Comparison of ENCODE assay signal across 22 mouse cellular contexts in the genomic region with DNA sequence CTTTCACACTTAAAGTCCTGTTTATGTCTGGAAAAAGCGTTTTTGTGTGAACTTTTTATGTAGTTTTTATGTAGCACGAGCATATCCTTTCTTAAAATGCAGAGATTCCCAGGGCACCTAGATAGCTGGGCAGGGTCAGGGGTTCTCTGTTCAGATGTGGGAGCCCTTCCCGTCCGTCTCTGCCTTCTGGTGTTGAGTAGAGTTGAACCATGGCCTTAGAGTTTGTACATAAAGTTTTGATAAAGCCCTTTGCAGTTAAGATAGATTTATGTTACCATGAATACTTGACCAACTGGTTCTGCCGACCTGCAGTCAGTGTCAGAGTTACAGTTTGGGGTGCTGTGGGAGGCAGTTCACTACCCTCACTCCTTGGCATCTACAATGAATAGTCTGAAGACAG.
A peak's percentile ranks its signal among the peaks of the same experiment; 100 is the strongest.
DNase-seq lines count a peak whose midpoint lies in the region; ATAC-seq and TF ChIP-seq lines count a peak whose summit lies in the region.
"Had no signal": no experiment of that assay in that cellular context is flagged by ENCODE, and none has a peak within 500 bp of the region (broad histone marks: within the 10 kb centered on the region; RNA-seq: fewer than 3 reads in every experiment).

No protein-coding gene starts in this region.

- TF ChIP-seq EP300 in liver, postnatal 0 days (IDR thresholded peaks at IDR 0.05; ENCODE audit: low read depth), result no peak

- no peak for ATAC-seq in liver, postnatal 0 days
- no peak for ATAC-seq in embryonic facial prominence, embryonic 14.5 days (ENCODE audit: low read depth)
- ATAC-seq in forebrain, embryonic 14.5 days, result no peak
- ATAC-seq: activated CD4-positive, CD25-positive, alpha-beta regulatory T cell, adult 4 months; hindbrain, postnatal 0 days; Patski had no signal

- no peak for TF ChIP-seq POLR2A in bone marrow, adult 2 months (IDR thresholded peaks at IDR 0.05; ENCODE audit: borderline replicate concordance, control insufficient read depth, low read depth, low read length)
- TF ChIP-seq POLR2A in small intestine, adult 2 months (IDR thresholded peaks at IDR 0.05; ENCODE audit: low read depth, low read length), result no peak

- H3K4me2 ChIP-seq in liver, postnatal 0 days (ENCODE audit: low read depth, low read length), result peak overlapping the region; percentile 27; the same call in 1 of the 2 replicates
- H3K4me2 ChIP-seq in embryonic facial prominence, embryonic 14.5 days (ENCODE audit: low read depth, low read length), result no peak overlapping the region
- H3K4me2 ChIP-seq in forebrain, embryonic 14.5 days (ENCODE audit: low read length), result no peak overlapping the region
- H3K4me2 ChIP-seq: forebrain, embryonic 13.5 days; hindbrain, embryonic 13.5 days had no signal

- 63% methylated on average over 5 of the region's 5 CpGs for WGBS in liver, postnatal 0 days (ENCODE audit: insufficient replicate concordance)
- 72% methylated on average over 5 of the region's 5 CpGs for WGBS in bone marrow, adult 2 months
- WGBS in embryonic facial prominence, embryonic 14.5 days, result 82% methylated on average over 5 of the region's 5 CpGs
- 34% methylated on average over 5 of the region's 5 CpGs for WGBS in small intestine, adult 2 months
- 91% methylated on average over 5 of the region's 5 CpGs for WGBS in forebrain, embryonic 14.5 days
- 91% methylated on average over 5 of the region's 5 CpGs for WGBS in forebrain, embryonic 10.5 days

- no peaks in the 10 kb centered on the region for H3K27me3 ChIP-seq in liver, postnatal 0 days (ENCODE audit: insufficient read depth, low read length)
- H3K27me3 ChIP-seq in embryonic facial prominence, embryonic 14.5 days (replicated peaks; ENCODE audit: control insufficient read depth, insufficient read depth, low read length), result no peaks in the 10 kb centered on the region
- H3K27me3 ChIP-seq in small intestine, adult 2 months (ENCODE audit: control insufficient read depth, insufficient read depth, low read length), result no peaks in the 10 kb centered on the region
- no peaks in the 10 kb centered on the region for H3K27me3 ChIP-seq in forebrain, embryonic 14.5 days (replicated peaks; ENCODE audit: control insufficient read depth, insufficient read depth, low read length)
- no peaks in the 10 kb centered on the region for H3K27me3 ChIP-seq in forebrain, embryonic 10.5 days (ENCODE audit: poor library complexity, severe bottlenecking)
- H3K27me3 ChIP-seq: CH12.LX; forebrain, embryonic 13.5 days; hindbrain, embryonic 13.5 days; Patski had no signal

- H3K9me3 ChIP-seq in liver, postnatal 0 days (ENCODE audit: low read length), result no peaks in the 10 kb centered on the region
- no peaks in the 10 kb centered on the region for H3K9me3 ChIP-seq in embryonic facial prominence, embryonic 14.5 days (ENCODE audit: control insufficient read depth, low read length)
- H3K9me3 ChIP-seq in forebrain, embryonic 14.5 days (replicated peaks; ENCODE audit: control insufficient read depth, low read length), result no peaks in the 10 kb centered on the region
- no peaks in the 10 kb centered on the region for H3K9me3 ChIP-seq in forebrain, embryonic 10.5 days
- H3K9me3 ChIP-seq: forebrain, embryonic 13.5 days; hindbrain, embryonic 13.5 days had no signal

- no peaks in the 10 kb centered on the region; the same call in 1 of the 2 replicates for H3K36me3 ChIP-seq in liver, postnatal 0 days (replicated peaks; ENCODE audit: insufficient read depth, low read length)
- peaks cover 4% of the 10 kb centered on the region; the same call in 1 of the 2 replicates for H3K36me3 ChIP-seq in embryonic facial prominence, embryonic 14.5 days (ENCODE audit: control insufficient read depth, insufficient read depth, low read length)
- H3K36me3 ChIP-seq in small intestine, adult 2 months (ENCODE audit: control insufficient read depth, insufficient read depth, low read length), result peaks cover 2% of the 10 kb centered on the region
- no peaks in the 10 kb centered on the region for H3K36me3 ChIP-seq in forebrain, embryonic 14.5 days (ENCODE audit: control insufficient read depth, insufficient read depth, low read length)
- H3K36me3 ChIP-seq in forebrain, embryonic 10.5 days (replicated peaks), result 0 out of 2 replicates have a peak, but pooled peaks cover 4% of the 10 kb centered on the region
- H3K36me3 ChIP-seq: hindbrain, embryonic 13.5 days had no signal

- no peak overlapping the region for H3K27ac ChIP-seq in liver, postnatal 0 days (ENCODE audit: low read depth)
- H3K27ac ChIP-seq in bone marrow, adult 2 months (ENCODE audit: control insufficient read depth, insufficient read depth, low read depth, low read length, poor library complexity), result peak overlapping the region; percentile 82; the same call in 1 of the 2 replicates
- 0 out of 2 replicates have a peak overlapping the region, but pooled peaks have one; percentile 28 for H3K27ac ChIP-seq in embryonic facial prominence, embryonic 14.5 days (replicated peaks; ENCODE audit: low read depth, low read length)
- peak overlapping the region; percentile 86 for H3K27ac ChIP-seq in small intestine, adult 2 months (ENCODE audit: insufficient read depth, low read depth, low read length)
- no peak overlapping the region for H3K27ac ChIP-seq in forebrain, embryonic 14.5 days (ENCODE audit: low read depth, low read length)
- H3K27ac ChIP-seq in forebrain, embryonic 10.5 days, result no peak overlapping the region
- H3K27ac ChIP-seq: forebrain, embryonic 13.5 days; hindbrain, embryonic 13.5 days; hindbrain, postnatal 0 days had no signal

- DNase-seq in liver, postnatal 0 days, result no peak
- no peak for DNase-seq in liver
- no peak for DNase-seq in embryonic facial prominence, embryonic 14.5 days (ENCODE audit: low spot score)
- no peak for DNase-seq in layer of hippocampus, postnatal 25 days (ENCODE audit: extremely low spot score in 1 of 2, low spot score in 1 of 2)
- no peak for DNase-seq in forebrain, embryonic 14.5 days (ENCODE audit: low spot score)
- DNase-seq in forebrain, embryonic 10.5 days (ENCODE audit: extremely low spot score, low spot score), result no peak
- DNase-seq: adrenal gland, postnatal 14 days; cerebellum, adult 11 months; cerebellum, adult 8-10 months; cerebellum, postnatal 36 days; gastrocnemius, adult 2 months; gastrocnemius, postnatal 25 days; heart, postnatal 10 days; heart, postnatal 4 days had no signal

- no peak for TF ChIP-seq CTCF in liver, postnatal 0 days (IDR thresholded peaks at IDR 0.05; ENCODE audit: low read depth)
- no peak for TF ChIP-seq CTCF in bone marrow, adult 2 months (IDR thresholded peaks at IDR 0.05; ENCODE audit: control insufficient read depth, insufficient read depth, low read length)
- no peak for TF ChIP-seq CTCF in small intestine, adult 2 months (IDR thresholded peaks at IDR 0.05; ENCODE audit: extremely low read depth, insufficient read length, insufficient replicate concordance, low read depth, low read length)

- no peak overlapping the region for H3K9ac ChIP-seq in liver, postnatal 0 days (replicated peaks)
- no peak overlapping the region for H3K9ac ChIP-seq in embryonic facial prominence, embryonic 14.5 days (ENCODE audit: low read depth, low read length)
- no peak overlapping the region for H3K9ac ChIP-seq in forebrain, embryonic 14.5 days (ENCODE audit: low read length)
- H3K9ac ChIP-seq: forebrain, embryonic 13.5 days; hindbrain, embryonic 13.5 days had no signal

- H3K4me1 ChIP-seq in liver, postnatal 0 days (ENCODE audit: insufficient read depth), result no peaks in the 10 kb centered on the region
- peaks cover 2% of the 10 kb centered on the region for H3K4me1 ChIP-seq in bone marrow, adult 2 months (ENCODE audit: control insufficient read depth, insufficient read depth, low read length)
- H3K4me1 ChIP-seq in embryonic facial prominence, embryonic 14.5 days (ENCODE audit: control insufficient read depth, insufficient read depth, low read length), result peaks cover 18% of the 10 kb centered on the region; the same call in 1 of the 2 replicates
- peaks cover 10% of the 10 kb centered on the region for H3K4me1 ChIP-seq in small intestine, adult 2 months (ENCODE audit: control insufficient read depth, insufficient read depth, insufficient read length, low read length)
- 0 out of 2 replicates have a peak, but pooled peaks cover 2% of the 10 kb centered on the region for H3K4me1 ChIP-seq in forebrain, embryonic 14.5 days (ENCODE audit: control insufficient read depth, insufficient read depth, low read length)
- no peaks in the 10 kb centered on the region for H3K4me1 ChIP-seq in forebrain, embryonic 10.5 days

- H3K4me3 ChIP-seq in liver, postnatal 0 days (ENCODE audit: low read depth, low read length), result no peak overlapping the region
- H3K4me3 ChIP-seq in bone marrow, adult 2 months (replicated peaks; ENCODE audit: control insufficient read depth, low read depth, low read length), result no peak overlapping the region
- H3K4me3 ChIP-seq in embryonic facial prominence, embryonic 14.5 days (ENCODE audit: low read depth, low read length), result no peak overlapping the region
- no peak overlapping the region for H3K4me3 ChIP-seq in small intestine, adult 2 months (ENCODE audit: low read depth, low read length)
- H3K4me3 ChIP-seq in forebrain, embryonic 14.5 days (ENCODE audit: low read depth, low read length), result no peak overlapping the region
- no peak overlapping the region for H3K4me3 ChIP-seq in forebrain, embryonic 10.5 days
- H3K4me3 ChIP-seq: forebrain, embryonic 13.5 days; gastrocnemius, adult 2 months; hindbrain, embryonic 13.5 days had no signal

Comparison
In these comparisons a context has a peak if more than half of its experiments do, and no peak if none do; other contexts are left out.
1. H3K27ac ChIP-seq: peak in bone marrow, adult 2 months (single experiment), embryonic facial prominence, embryonic 14.5 days (single experiment) and small intestine, adult 2 months (single experiment); none in liver, postnatal 0 days (single experiment), forebrain, embryonic 14.5 days (single experiment) and forebrain, embryonic 10.5 days (single experiment).